Mouse (Mus musculus): ENCODE data around the gene Wscd2. TPM values are rescaled to one million over a fixed set of nuclear protein-coding genes. Genes with fewer than 3 reads are reported as not detected.

The Wscd2 gene
- polyA plus RNA-seq, 1 experiment from 2014 or later = 5.7 TPM

- Histone ChIP-seq H3K36me3 (ENCODE audit: control insufficient read depth, insufficient read depth, low read length) (no peaks in the 10 kb centered on the region), H3K4me3 (ENCODE audit: low read depth, low read length) (no peak overlapping the region), H3K4me2 (replicated peaks; ENCODE audit: low read depth) (no peak overlapping the region), H3K27me3 (ENCODE audit: control insufficient read depth, insufficient read depth, low read length) (no peaks in the 10 kb centered on the region), H3K4me1 (replicated peaks; ENCODE audit: control insufficient read depth, insufficient read depth) (no peaks in the 10 kb centered on the region), H3K9me3 (ENCODE audit: control insufficient read depth, low read length) (no peaks in the 10 kb centered on the region), H3K9ac (ENCODE audit: low read length) (no peak overlapping the region), H3K27ac (replicated peaks) (no peak overlapping the region)
- no peak for ATAC-seq (ENCODE audit: low FRiP score, low TSS enrichment)
- no peak for TF ChIP-seq EP300 (optimal IDR thresholded peaks at IDR 0.05)
- TF ChIP-seq CTCF (IDR thresholded peaks at IDR 0.05; ENCODE audit: low read depth) = no peak
- DNase-seq (ENCODE audit: low spot score) = no peak
- 69% methylated on average over 5 of the region's 5 CpGs for WGBS
Measured at GRCm38 (mm10) chr5:113590010-113590640, 100.0 kb downstream of the Wscd2 start.

- Histone ChIP-seq H3K9me3 (ENCODE audit: control insufficient read depth, low read length) (no peaks in the 10 kb centered on the region), H3K36me3 (ENCODE audit: control insufficient read depth, insufficient read depth, low read length) (no peaks in the 10 kb centered on the region), H3K4me1 (replicated peaks; ENCODE audit: control insufficient read depth, insufficient read depth) (no peaks in the 10 kb centered on the region), H3K27me3 (ENCODE audit: control insufficient read depth, insufficient read depth, low read length) (no peaks in the 10 kb centered on the region), H3K4me2 (replicated peaks; ENCODE audit: low read depth) (no peak overlapping the region), H3K4me3 (ENCODE audit: low read depth, low read length) (no peak overlapping the region), H3K27ac (replicated peaks) (no peak overlapping the region), H3K9ac (ENCODE audit: low read length) (no peak overlapping the region)
- TF ChIP-seq EP300 (optimal IDR thresholded peaks at IDR 0.05) = no peak
- TF ChIP-seq CTCF (IDR thresholded peaks at IDR 0.05; ENCODE audit: low read depth) = no peak
- 15% methylated on average over 3 of the region's 3 CpGs for WGBS
- ATAC-seq (ENCODE audit: low FRiP score, low TSS enrichment) (no peak), DNase-seq (ENCODE audit: low spot score) (no peak)
Measured at GRCm38 (mm10) chr5:113591166-113591565, 101.0 kb downstream of the Wscd2 start.

GRCm38 (mm10) chr5:113591751-113592230 lies 101.7 kb downstream of the Wscd2 start:
- Histone ChIP-seq H3K4me3 (ENCODE audit: low read depth, low read length) (no peak overlapping the region), H3K4me2 (replicated peaks; ENCODE audit: low read depth) (no peak overlapping the region), H3K36me3 (ENCODE audit: control insufficient read depth, insufficient read depth, low read length) (no peaks in the 10 kb centered on the region), H3K9ac (ENCODE audit: low read length) (no peak overlapping the region), H3K27ac (replicated peaks) (no peak overlapping the region), H3K4me1 (replicated peaks; ENCODE audit: control insufficient read depth, insufficient read depth) (no peaks in the 10 kb centered on the region), H3K27me3 (ENCODE audit: control insufficient read depth, insufficient read depth, low read length) (no peaks in the 10 kb centered on the region), H3K9me3 (ENCODE audit: control insufficient read depth, low read length) (no peaks in the 10 kb centered on the region)
- ATAC-seq (ENCODE audit: low FRiP score, low TSS enrichment) = peak; percentile 58; the same call in 1 of the 2 replicates
- DNase-seq (ENCODE audit: low spot score) = no peak
- 28% methylated on average over 6 of the region's 6 CpGs for WGBS
- TF ChIP-seq EP300 (optimal IDR thresholded peaks at IDR 0.05) = no peak
- TF ChIP-seq CTCF (IDR thresholded peaks at IDR 0.05; ENCODE audit: low read depth) = no peak

- DNase-seq (ENCODE audit: low spot score) (no peak), ATAC-seq (ENCODE audit: low FRiP score, low TSS enrichment) (no peak)
- no peaks in the 10 kb centered on the region for H3K9me3 ChIP-seq (ENCODE audit: control insufficient read depth, low read length)
- no peak overlapping the region for H3K4me3 ChIP-seq (ENCODE audit: low read depth, low read length)
- H3K27ac ChIP-seq (replicated peaks) = no peak overlapping the region
- WGBS = 87% methylated on average over 6 of the region's 6 CpGs
- no peak for TF ChIP-seq CTCF (IDR thresholded peaks at IDR 0.05; ENCODE audit: low read depth)
- TF ChIP-seq EP300 (optimal IDR thresholded peaks at IDR 0.05) = no peak
- H3K36me3 ChIP-seq (ENCODE audit: control insufficient read depth, insufficient read depth, low read length) = no peaks in the 10 kb centered on the region
- no peak overlapping the region for H3K4me2 ChIP-seq (replicated peaks; ENCODE audit: low read depth)
- H3K4me1 ChIP-seq (replicated peaks; ENCODE audit: control insufficient read depth, insufficient read depth) = no peaks in the 10 kb centered on the region
- no peak overlapping the region for H3K9ac ChIP-seq (ENCODE audit: low read length)
- H3K27me3 ChIP-seq (ENCODE audit: control insufficient read depth, insufficient read depth, low read length) = no peaks in the 10 kb centered on the region
Measured at GRCm38 (mm10) chr5:113593911-113594705, 104.0 kb downstream of the Wscd2 start.

GRCm38 (mm10) chr5:113596252-113596651 lies 106.1 kb downstream of the Wscd2 start:
- WGBS = 76% methylated on average over 9 of the region's 9 CpGs
- Histone ChIP-seq H3K27ac (replicated peaks) (no peak overlapping the region), H3K36me3 (ENCODE audit: control insufficient read depth, insufficient read depth, low read length) (no peaks in the 10 kb centered on the region), H3K4me2 (replicated peaks; ENCODE audit: low read depth) (no peak overlapping the region), H3K4me3 (ENCODE audit: low read depth, low read length) (no peak overlapping the region), H3K27me3 (ENCODE audit: control insufficient read depth, insufficient read depth, low read length) (no peaks in the 10 kb centered on the region), H3K9ac (ENCODE audit: low read length) (no peak overlapping the region), H3K4me1 (replicated peaks; ENCODE audit: control insufficient read depth, insufficient read depth) (no peaks in the 10 kb centered on the region), H3K9me3 (ENCODE audit: control insufficient read depth, low read length) (no peaks in the 10 kb centered on the region)
- no peak for TF ChIP-seq EP300 (optimal IDR thresholded peaks at IDR 0.05)
- no peak for TF ChIP-seq CTCF (IDR thresholded peaks at IDR 0.05; ENCODE audit: low read depth)
- DNase-seq (ENCODE audit: low spot score) (no peak), ATAC-seq (ENCODE audit: low FRiP score, low TSS enrichment) (no peak)

Data from stomach, postnatal 0 days (tissue).